In genomic region chr11:113203008-113203407, GRCm38 (mm10) we compare ENCODE assay signal across 16 mouse cellular contexts.
"Had no signal": no experiment of that assay in that cellular context is flagged by ENCODE, and none has a peak within 500 bp of the region (broad histone marks: within the 10 kb centered on the region; RNA-seq: fewer than 3 reads in every experiment).

No protein-coding gene starts in this region.

- DNase-seq: gastrocnemius, adult 2 months; gastrocnemius, postnatal 10 days; gastrocnemius, postnatal 25 days; heart, adult 11 months; heart, adult 2 months; heart, postnatal 14 days; heart, postnatal 36 days; kidney, adult 11 months; kidney, adult 2 months; kidney, adult 9 months; kidney, postnatal 14 days; kidney, postnatal 36 days; left cerebral cortex, postnatal 4 days had no signal

- ATAC-seq: hindbrain, postnatal 0 days; intestine, embryonic 16.5 days; liver, embryonic 12.5 days had no signal
